Mouse (Mus musculus) thymus, adult 2 months (tissue): ENCODE measurements around the gene Aldh3b2.

Experiments used
- CTCF ChIP-seq: fragments of 200-500 bp; IDR thresholded peaks from 2 replicates; pipeline ENCODE4 v1.5.1; 2012; ENCODE audit warnings: mild to moderate bottlenecking, control low read depth, low read length, moderate library complexity, borderline replicate concordance; ENCODE audit not compliant: control insufficient read depth, poor library complexity, insufficient read depth; ENCODE audit errors: extremely low read depth
- POLR2A ChIP-seq: fragments of 200-500 bp; IDR thresholded peaks from 2 replicates; pipeline ENCODE4 v1.6.1; 2012; ENCODE audit warnings: mild to moderate bottlenecking, low read length, control low read depth, moderate library complexity; ENCODE audit not compliant: control insufficient read depth, poor library complexity, insufficient read depth; ENCODE audit errors: extremely low read depth

DNA sequence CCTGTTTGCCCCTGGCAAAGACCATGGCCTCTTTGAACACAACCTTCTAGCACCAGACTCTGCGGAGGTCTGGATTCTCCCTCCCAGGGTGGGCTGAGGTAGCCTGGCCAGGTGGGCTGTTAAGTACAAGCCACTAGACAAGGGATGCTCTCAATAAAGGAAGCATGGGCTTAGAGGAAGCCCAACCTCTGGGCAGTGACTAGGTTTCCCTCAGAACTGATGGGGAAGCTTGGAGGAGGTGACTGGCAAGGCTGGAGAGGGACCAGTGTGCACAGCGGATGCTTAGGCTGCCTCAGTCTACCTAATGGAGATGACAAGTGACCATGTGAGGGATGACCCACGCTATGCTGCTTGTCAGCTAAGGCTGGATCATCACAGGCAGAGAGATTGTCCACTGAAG, 19.8 kb downstream of the Aldh3b2 start:
- TF ChIP-seq POLR2A (no peak), CTCF (no peak)
